Mouse (Mus musculus) v-Abl transformed pro-B cells (cell line): Measurements from ENCODE around the gene 2700097O09Rik.
"Not testable (repeated sequence)": the region's sequence is repeated elsewhere in the genome, so short reads cannot be mapped to it uniquely, and the experiment has no call there.

Experiments
- in situ Hi-C, 2 experiments: fragments of 400-800 bp; cut with MboI; formaldehyde crosslinking; loops; one replicate each; pipeline ENCODE4 v1.15.1; 2025; ENCODE audit not compliant: unreplicated experiment in 2 of 2

The 2700097O09Rik gene

DNA sequence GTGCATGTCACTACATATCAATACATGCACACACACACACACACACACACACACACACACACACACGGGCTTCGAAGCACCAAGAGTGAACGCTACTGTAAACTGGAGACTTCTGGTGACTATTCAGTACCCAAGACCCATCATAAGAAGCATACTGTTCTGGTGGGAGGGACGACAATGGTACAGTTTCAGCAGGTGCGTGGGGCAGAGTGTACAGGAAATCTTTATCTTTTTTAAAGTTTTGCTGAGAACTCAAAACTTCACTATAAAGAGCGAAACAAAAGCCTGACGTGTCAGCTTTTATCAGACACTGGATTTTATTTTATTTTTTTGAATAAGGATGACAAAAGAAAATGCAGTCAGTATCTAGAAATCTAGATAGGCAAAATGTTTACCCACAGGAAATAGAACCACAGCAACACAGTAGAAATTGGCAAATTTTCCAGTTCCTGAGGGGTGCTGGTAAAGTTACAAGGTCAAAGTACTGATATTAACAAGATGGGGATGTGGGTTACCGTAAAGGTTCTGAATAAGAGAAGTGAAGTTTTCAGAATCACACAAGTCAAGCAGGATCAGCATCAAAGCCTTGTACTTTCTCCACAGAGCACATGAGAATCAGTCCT lies 30.1 kb downstream of the 2700097O09Rik start:
- in situ Hi-C loops = no loop called here

DNA sequence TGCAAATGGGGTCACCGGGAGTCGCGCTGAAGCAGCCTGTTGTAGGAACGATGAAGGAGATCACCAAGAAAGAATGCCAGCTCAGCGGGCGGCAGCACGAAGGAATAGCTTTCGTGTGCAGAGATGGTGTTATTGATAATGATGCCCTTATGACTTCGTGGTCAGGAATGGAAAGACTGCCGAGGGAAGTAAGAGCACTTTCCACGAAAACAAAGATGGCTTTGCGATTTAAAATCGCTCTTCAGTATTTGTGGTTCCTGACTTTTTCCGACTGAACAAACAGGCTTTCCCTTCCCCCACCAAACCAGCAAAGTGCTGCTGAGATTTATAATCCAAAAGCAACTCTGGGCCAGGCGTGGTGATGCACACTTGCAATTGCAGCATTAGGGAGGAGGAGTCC lies 38.9 kb downstream of the 2700097O09Rik start:
- in situ Hi-C loops = no loop called here

DNA sequence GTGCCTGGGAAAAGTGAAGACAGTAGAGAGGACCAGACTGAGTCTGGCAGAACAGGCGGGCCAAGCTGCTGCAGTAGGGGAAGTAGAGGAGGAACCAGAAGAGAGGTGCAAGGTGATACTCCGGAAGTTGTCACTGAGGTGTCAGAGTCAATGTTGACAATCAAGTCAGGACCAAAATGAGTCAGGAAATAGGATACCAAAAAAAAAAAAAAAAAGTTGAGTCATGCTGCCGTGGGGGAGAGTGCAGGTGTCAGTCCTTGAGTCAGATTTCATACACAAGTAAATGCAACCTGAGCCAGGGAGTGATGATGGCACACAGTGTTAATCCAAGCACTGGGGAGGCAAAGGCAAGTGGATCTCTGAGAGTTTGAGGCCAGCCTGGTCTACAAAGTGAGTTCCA lies 52.8 kb downstream of the 2700097O09Rik start:
- in situ Hi-C loops = no loop called here

DNA sequence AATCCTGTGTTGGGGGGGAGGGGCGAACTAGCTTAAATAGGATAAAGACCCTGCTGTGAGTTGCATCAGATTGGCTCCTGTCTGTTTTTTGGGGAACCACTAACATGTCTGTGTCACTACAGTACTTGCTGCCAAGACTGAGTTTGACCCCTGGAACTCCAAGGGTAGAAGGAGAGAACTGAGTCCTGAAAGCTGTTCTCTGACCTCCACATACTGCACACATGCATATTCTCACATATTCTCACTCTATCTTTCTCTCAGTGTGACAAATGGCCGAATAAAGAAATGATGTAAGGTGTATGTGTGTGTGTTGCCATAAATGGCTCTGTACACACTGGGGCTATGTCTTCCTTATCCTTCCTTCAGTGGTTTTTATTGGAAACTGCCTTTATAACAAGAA lies 56.6 kb downstream of the 2700097O09Rik start:
- in situ Hi-C loops = no loop called here

DNA sequence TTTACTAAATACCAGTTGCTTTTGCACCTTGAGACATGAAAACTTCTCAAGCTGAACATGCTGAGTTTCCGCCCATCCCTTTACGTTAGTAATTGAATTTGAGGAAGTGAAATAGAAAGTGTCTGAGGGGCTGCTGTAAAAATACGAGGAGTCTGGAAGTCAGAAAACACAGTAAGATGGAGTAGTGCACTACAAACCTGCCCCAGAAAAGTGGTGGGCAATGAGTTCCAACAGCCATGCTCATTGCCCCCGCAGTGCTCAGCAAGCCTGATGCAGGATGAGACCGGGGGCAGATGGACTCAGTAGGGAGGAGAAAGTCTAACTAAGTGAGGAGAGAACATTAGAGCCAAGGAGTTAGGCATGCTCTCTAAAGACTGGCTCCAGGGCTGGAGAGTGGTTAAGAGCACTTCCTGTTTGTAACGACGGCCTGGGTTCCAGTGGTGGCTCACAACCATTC lies 60.5 kb downstream of the 2700097O09Rik start:
- in situ Hi-C loops = no loop called here

DNA sequence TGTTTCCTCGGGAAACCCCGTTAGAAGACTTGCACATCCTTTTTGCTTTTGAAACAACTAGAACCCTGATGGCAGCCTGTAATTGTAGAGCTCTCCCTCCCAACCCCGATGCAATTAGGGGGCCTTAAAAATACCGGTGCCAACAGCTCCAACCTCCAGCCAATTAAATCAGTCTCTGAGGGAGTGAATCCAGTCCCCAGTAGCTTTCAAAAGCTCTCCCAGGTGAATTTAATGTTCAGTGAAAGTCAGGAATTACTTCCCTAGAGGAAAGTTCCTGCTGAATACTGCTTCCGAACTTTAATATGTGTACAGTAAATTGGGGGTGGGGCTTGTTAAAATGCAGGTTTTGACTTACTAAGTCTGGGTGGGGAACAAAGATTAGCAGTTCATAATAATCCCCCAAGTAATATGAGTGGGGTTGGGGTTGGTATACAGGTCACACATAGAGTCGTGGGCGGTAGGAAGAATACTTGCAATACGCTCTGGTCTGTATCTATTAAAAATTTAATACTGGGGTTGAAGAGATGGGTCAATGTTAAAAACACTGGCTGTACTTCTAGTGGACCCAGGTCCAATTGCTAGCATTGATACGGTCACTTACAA lies 62.7 kb downstream of the 2700097O09Rik start:
- in situ Hi-C loops = no loop called here

DNA sequence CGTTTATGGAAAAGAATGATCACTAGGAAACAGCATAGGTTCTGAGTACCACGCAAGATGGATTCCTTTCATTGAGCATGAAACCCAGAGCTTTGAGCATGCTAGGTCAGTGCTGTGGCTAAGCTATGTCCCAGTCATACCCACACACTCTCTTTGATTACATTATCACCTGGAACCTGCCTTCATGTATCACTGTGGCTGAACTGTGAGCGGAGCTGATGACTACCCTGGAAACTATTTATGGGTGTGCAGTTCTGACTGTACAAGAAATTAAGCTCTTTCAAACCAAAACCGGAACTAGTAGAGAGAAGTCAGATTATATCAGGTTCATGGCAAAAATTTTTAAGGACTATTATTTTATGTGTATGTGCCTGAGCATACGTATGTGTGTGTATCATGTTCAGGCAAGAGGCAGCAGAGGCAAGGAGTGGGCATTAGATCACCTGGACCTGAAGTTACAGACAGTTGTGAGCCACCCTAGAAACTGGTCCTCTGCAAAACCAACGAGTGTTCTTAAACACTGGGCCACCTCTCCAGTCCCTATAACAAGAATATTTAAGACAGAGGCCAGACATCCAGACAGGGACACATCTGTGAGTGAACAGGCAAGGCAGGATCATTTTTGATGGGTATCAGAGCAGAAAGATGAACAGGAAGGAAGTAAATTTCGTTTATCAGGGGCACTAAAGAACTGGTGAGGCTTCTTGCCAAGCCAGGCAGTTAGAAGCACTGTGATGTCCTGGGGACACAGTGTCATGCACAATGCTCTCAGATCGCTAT lies 63.4 kb downstream of the 2700097O09Rik start:
- in situ Hi-C loops = no loop called here

DNA sequence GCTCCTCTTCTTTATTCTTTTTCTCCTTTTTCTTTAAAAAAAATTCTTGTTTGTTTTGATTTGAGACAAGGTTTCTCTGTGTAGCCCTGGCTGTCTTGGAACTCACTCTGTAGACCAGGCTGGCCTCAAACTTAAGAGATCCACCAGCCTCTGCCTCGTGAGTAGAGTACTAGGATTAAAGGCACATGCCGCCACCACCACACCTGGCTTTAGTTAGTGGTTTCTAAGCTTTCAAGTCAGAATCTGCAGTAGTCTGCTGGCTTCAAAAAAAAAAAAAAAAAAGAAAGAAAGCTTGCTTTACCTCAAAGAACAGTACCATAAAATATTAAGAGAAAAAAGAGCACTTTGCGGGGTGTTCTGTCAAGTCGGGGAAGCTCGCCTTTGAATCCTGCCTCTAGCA lies 64.5 kb downstream of the 2700097O09Rik start:
- in situ Hi-C loops = no loop called here

DNA sequence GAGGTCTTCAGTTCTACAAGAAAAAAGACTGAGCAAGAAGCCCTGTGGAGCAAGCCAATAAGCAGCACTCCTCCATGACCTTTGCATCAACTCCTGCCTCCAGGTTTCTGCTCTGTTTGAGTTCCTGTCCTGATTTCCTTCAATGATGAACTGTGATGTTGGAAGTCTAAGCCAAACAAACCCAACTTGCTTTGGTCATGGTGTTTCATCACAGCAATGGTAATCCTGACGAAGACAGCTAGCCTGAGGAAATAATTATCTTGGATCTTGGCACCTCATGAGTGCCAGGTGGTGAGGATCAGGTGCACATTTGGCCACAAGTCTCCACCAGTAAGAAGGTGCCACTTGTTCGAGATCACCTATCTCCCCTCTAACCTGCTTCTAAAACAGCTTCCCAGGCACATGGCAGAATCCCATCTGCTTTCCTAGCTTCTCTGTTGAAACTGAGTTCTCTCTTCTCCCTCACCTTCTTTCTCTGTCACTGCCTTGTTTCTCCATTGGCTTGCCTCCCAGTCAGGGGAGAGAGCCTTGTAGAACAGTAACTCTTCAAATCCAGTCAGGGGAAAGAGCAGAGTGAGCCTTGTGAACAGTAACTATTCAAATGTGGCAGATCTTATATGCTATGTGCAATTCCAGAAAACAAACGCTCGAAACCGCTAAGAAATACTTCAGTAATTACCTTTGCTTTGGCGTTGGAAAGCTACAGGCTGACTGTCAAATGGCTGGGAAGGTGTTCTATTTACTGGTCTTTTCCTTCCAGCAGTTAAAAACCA lies 66.1 kb downstream of the 2700097O09Rik start, which contains the start of gene Baz1a:
Gene Baz1a (minus strand): TSS at position 723 of the 773 bp plus-strand sequence.
- in situ Hi-C loops = no loop called here

DNA sequence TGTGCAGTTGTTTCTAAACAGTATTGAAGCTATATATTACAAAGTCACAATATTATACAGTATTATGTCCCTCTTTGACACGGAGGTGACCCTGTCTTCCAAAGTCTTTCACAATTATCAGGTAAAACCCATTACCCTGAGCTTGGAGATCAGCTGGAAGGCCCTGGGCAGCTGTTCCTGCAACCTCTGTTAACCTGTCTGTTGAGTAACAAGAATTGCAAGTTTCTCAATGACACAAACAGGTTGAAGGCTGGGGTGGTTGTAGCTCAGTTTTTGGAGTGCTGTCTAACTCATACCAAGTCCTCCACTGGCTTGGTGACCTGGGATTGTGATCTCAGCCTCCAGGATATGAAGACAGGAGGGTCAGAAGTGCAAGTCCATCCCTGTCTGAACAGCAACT lies 66.9 kb downstream of the 2700097O09Rik start:
- in situ Hi-C loops = no loop called here

DNA sequence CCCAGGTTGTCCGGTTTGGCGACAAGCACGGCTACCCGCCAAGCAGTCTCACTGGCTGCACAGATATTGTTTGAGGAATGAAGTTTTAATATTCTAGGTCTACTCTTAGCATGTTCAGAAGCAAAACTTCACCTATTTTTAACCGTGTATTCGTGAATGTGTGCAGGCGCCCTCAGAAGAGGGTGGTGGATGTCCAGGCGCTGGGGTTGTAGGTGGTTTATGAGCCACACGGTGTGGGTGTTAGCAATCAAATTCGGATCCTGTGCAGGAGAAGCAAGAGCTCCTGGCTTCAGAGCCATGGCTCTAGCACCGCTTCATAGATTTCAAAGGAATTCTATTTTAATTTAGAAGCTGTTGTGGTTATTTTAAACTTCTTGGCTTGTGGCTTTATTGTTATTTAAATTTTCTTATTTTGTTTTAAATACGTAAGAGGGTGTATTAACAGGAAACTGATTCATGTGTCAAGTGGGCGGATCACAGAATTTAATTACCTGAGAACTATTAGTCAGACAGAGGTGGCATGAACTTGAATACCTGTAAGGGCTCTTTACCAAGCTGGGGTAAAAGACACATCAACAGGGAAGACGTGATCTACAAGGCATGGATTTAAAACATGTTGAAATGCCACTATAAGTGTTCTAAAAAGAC lies 72.4 kb downstream of the 2700097O09Rik start:
- in situ Hi-C loops = no loop called here

DNA sequence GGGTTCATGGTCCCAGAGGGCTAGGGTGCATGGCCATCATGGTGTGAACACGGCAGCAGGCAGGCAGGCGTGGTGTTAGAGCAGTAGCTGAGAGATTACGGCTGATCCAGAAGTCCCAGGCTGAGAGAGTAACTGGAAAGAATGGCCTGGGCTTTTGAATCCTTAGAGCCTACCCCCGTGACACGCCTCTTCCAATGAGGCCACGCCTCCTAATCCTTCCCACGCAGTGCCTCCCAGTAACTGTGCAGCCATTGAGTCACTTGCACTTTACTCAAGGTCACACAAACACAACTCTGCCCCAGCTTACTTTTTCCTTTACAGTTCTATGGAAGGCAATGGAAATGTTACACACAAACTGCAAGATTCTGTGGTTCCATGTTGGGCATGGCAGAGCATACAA lies 73.8 kb downstream of the 2700097O09Rik start:
- in situ Hi-C loops = no loop called here

DNA sequence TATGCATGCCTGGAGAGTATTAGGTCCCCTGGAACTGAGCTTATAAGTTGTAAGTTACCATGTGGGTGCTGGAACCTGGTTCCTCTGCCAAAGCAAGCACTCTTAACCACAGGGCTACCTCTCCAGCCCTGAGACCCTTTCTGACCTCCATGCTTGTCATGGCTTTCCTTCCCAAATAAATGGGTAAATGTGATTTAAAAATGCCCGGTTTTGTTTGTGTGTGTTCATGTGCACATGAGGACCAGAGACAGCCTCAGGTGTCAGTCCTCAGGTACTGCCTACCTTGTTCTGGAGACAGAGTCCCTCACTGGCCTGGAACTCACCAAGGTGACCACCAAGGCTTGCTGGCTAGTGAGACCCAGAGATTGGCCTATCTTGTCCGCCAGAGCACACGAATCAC lies 75.5 kb downstream of the 2700097O09Rik start:
- in situ Hi-C loops = no loop called here

DNA sequence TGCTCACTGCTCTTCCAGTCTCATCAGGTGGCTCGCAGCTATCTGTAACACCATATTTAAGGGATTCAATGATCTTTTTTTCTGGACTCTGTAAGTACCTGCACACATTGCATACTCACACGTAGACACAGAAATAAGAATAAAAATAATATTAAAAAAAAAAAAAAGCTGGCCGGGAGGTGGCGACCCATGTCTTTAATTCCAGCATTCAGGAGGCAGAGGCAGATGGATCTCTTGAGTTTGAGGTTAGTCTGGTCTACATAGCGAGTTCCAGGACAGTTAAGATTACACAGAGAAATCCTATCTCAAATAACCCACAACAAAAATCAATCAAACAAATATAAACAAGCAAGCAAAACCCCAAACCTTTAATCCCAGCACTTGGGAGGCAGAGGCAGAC lies 76.1 kb downstream of the 2700097O09Rik start:
- in situ Hi-C loops = no loop called here

DNA sequence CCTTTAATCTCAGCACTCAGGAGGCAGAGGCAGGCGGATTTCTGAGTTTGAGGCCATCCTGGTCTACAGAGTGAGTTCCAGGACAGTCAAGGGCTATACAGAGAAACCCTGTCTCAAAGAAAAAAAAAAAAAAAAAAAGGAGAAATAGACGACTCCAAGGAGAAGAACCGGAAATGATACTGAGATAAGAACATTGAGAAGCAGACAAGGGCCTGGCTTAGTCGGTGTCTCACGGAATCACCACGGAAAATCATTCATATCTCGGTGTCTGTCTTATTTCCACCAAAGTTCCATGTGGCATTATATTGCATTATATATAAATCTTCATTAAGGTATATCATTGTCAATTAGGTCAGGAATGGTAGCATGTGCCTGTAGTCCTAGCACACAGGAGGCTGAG lies 77.4 kb downstream of the 2700097O09Rik start:
- in situ Hi-C loops = not testable (repeated sequence)

DNA sequence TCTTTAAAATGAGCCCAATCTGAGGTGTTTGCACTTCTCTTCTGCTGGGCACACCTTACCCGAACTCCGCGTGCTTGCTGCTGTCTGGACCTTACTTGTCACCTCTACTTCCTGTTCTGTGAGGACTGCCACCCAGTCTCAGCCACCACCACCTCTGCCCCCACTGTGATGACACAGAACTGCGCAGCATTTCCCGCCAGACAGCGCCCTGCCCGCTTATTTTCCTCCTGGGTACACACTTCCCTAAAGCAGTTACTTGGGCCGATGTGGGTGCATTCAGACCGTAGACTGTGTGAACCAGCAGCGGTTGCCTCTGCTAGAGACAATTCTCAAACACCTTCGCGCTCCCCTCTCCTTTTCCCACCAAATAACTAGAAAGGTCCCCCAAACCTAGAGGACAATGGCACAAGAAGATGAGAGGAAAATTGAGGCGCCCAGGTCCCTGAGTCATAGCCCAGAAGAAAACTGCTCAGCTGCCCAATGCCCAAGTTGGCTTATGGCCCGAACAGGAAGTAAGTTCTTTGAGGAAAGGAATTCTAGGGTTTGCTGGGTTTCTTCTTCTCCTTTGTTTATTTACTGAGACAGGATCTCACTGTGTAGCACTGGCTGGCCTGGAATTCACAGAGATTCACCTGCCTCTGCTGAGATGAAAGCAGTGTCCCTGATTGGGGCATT lies 80.8 kb downstream of the 2700097O09Rik start:
- in situ Hi-C loops = no loop called here

DNA sequence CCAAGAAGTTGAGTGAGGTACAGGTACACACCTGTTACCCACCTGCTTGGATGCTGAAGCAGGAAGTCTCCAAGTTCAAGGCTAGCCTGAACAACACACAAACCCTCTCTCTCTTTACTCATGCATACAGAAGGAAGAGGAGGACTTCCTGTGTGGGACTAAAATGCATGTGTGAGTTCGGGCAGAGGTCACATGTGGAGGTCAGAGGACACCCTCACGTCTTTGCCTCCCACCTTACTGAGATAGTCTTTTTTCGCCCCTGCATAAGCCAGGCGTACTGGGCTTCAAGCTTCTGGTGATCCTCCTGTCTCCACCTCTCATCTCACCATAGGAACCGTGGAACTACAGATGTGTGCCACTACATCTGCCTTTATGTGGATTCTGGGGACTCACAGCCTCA lies 81.5 kb downstream of the 2700097O09Rik start:
- in situ Hi-C loops = no loop called here

DNA sequence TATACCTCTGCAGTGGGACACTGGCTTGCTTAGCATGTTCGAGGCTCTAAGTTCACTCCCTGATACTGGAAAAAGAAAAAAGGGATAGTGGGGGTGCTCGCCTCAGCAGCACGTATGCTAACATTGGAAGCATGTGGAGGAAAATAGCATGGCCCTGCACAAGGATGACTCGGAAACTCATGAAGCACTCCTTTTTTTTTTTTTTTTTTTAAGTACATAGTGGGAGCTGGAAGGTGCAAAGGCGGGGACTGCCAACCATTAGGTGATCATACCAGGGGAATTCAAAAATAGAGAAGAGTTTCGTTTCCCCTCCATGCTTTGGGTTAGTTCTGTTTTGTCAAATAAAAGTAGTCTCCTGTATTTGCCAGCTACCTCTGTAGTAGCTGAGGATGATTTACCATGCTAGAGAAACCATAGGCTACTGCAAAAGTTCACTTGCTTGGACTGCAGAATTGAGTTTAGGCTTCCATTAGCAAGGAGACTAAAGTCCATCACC lies 82.9 kb downstream of the 2700097O09Rik start:
- in situ Hi-C loops = no loop called here

DNA sequence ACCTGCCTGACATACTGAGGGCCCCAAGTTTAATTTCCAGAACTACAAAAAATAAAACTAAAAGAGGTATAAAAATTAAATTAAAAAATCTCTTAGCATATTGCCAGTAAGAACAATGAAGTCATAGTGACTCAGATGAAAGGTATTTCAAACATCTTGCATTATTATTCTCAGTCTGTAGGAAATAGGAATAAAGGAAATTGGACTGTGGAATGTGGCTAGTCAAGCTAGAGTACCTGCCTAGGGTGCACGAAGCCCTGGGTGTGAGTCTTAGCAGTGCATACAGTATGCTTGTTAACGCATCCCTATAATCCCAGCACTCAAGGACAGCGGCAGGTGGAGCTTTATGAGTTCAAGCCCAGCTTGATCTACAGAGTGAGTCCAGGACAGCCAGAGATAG lies 83.9 kb downstream of the 2700097O09Rik start:
- in situ Hi-C loops = no loop called here
